Mouse (Mus musculus) left cerebral cortex, postnatal 25 days (tissue): ENCODE results near the gene Slc9a9. TPM values are rescaled to one million over a fixed set of nuclear protein-coding genes. Genes with fewer than 3 reads are reported as not detected.

Experiments
- DNase-seq, 2 experiments: peaks; one replicate each; pipeline ENCODE4 v3.0.0; 2022; ENCODE audit warnings: low spot score in 2 of 2, mixed read lengths in 1 of 2
- intact Hi-C: fragments of 180-260 bp; cut with DNase I; formaldehyde crosslinking; loops from one replicate; pipeline ENCODE4 v1.15.1; 2025
- total RNA-seq, 2 experiments: library from RNA; stranded (reverse); gene quantifications; 2 replicates each; pipeline ENCODE4 v1.2.3; 2021

The Slc9a9 gene
- total RNA-seq, 2 experiments from 2014 or later, result 17.9 to 24.0 TPM

DNA sequence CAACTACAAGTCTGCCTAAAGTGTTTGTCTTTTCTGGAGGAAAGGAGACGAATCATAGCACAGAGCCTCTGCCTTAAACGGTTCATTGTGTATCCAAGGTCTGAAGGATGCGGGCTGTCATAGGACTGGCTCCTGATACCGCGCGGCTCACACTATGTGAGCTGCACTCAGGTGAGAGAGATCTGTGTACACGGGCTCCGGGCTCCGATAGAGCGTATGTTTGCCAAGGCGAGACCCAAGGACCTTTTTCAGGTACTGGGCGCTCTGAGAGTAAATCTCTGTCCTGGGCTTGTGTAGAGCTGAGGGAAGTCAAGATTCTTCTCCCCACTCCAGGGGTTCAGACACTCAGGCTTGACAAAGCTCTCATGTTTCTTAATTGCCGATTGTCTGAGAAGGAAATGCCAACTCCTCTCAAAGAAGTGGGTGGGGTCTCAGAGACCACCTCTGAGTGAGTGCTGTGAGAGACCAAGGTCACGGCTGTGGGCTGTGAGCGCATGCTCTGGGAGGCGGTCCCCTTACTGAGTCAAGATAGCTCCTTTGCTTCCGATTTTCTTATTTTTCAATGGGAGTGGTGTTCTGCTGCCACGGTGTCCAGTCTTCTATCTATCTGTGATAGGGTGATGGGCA is 10.9 kb downstream of the Slc9a9 start:
- no peak for DNase-seq
- intact Hi-C loops, result no loop called here

DNA sequence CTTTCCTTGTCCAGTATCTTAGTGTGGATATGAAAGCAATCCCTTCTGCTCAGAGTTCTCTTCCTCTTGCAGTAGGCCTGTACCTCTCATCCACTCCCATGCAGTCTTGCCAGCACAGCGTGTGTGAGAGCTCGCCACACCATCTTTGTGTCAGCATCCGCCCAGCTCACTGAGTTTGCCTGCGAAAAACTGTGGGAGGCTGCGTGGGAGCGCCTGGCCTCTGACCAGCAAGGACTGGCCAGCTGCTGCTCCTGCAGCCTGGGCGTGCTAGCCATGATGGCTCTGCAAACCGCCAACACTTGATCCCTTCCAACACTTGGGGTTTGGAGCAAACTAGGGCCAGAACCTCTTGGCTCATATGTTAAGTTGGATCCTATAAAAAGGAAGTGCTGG is 11.4 kb downstream of the Slc9a9 start:
- intact Hi-C loops, result no loop called here
- peak in 1 of 2 experiments; percentile 87 for DNase-seq

DNA sequence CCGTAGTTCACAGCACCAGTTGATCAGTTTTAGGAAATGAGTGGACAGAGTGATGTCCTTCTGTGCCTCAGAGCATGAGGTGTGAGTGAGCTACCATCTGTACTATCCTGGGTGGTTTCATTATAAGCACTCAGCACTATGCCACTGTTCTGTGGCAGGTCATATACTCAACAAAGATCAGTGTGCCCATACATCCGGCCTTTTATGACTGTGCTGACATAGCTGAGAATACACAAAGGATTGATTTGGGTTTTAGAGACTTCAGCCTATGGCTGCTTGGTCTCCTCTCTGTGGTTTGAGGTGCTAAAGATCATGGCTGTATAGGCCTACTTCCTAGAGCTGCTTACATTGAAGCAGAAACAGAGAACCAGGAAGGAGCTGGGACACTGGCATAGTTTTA is 12.6 kb downstream of the Slc9a9 start:
- no peak for DNase-seq
- intact Hi-C loops, result no loop called here

DNA sequence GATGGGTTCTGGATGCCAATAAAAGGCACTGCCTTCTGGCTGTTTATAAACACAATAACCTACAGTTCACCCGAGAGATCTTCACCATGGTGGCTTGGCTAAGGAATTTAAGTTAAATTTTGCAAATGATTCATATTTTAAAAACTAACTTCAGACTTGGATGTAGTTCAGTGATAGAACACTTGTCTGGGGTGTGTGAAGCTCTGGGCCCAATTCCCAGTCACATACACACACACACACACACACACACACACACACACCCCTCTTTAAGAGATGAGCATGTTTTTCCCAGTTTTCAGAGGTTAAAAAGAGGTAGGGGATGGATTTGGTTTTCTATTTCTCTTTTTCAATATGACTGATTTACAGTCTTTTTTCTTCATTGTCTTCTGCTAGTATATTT is 15.9 kb downstream of the Slc9a9 start:
- peak in 1 of 2 experiments; percentile 45 for DNase-seq
- intact Hi-C loops, result no loop called here

DNA sequence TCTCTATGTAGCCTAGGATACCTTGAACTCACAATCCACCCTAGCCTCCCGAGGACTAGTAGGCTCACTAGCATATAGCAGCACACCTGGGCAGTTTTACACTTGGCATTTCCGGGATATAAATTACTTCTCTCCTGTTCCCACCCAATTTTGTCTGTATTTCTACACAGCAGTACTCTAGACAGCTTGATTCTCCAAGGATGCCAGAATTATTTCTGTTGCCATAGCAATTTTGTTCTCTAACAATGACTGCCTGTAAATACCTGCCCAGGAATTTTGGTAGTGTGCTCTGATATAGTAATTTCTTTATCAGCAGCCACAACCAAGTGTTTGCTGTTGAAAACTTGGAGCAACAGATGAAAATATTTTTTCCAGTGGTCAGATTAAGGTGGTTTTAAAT is 16.7 kb downstream of the Slc9a9 start:
- DNase-seq, result no peak
- intact Hi-C loops, result no loop called here

DNA sequence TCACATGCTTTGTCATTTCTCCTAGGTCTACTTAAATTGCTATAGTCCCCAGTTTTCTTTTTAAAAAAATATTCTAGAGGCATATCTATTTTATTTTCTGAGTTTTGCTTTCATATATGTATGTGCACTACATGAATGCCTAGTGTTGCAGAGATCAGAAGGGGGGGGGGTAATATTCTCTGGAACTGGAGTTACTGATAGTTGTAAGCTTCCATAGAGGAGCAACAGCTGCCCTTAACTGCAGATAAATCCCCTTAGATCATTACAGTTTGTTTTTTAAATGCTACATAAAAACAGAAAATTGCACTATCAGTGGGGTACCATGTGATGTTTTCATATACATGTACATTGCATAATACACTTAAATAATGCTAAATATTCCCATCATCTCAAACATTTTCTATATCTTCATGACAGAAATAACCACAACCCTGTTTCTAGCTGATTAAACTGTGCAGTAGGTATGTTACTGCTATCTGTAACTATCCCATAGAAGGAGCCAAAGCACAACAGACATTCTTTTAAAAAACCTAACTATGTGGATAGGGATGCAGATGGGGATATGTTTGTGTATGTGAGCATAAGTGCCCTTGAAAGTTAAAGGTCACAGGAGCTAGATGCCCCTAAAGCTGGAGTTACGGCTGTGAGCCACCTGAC is 17.6 kb downstream of the Slc9a9 start:
- intact Hi-C loops, result no loop called here
- DNase-seq, result no peak

DNA sequence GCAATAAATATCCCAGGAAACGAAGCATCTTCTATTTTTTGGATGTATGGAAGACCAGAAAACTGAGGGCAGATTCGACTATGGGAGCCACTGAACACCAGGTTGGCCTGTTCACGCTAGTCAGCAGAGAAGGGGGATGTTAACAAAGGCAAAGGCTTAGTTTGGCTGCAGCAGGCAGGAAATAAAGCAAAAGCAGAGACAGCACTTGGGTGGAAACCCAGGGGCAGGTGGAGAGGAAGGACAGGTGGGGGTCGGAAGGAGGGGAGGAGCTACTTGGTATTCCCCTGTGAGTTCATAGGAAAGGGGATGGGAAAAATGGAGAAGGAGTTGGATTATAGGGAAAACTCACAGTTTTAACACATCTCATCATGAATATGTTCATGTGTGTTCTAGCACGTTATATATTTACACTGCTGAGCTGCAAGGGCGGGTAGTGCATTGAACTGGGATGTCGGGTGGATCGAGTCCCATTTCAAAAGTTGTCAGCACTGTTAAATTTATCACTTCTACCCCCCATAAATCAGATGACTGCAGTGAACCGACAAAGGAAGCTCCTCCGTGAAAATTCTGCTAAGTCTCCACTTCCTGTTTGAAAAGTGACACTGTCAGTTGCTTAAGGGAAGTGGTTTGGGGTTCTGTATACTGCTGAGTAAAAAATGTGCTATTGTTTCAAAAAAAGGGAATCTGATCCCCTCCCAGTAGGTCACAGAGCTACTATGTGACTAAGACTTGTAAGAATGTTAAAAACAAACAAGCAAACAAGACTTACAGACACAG is 21.8 kb downstream of the Slc9a9 start:
- DNase-seq, result no peak
- intact Hi-C loops, result no loop called here

GRCm38 (mm10) chr9:94692122-94692521 is 22.4 kb downstream of the Slc9a9 start:
- no peak for DNase-seq
- intact Hi-C loops, result no loop called here

DNA sequence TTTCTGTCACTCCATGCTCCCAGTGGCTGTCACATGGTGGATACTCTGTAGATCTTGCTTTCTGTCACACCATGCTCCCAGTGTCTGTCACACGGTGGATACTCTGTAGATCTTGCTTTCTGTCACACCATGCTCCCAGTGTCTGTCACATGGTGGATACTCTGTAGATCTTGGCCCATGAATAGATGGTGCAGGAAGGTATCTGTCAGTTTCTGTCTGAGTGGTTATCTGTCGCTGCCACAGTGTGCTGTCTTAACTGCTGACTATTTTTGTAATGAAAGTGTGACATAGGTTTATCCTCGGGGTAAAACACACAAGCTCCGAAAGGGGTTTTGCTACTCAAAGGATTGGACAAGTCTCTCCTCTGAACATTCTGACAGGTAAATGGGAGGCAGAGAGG is 24.5 kb downstream of the Slc9a9 start:
- no peak for DNase-seq
- intact Hi-C loops, result no loop called here

GRCm38 (mm10) chr9:94694983-94695382 is 25.3 kb downstream of the Slc9a9 start:
- intact Hi-C loops, result no loop called here
- no peak for DNase-seq

GRCm38 (mm10) chr9:94696539-94697079 is 26.9 kb downstream of the Slc9a9 start:
- intact Hi-C loops, result no loop called here
- DNase-seq, result no peak

GRCm38 (mm10) chr9:94698175-94698574 is 28.5 kb downstream of the Slc9a9 start:
- intact Hi-C loops, result no loop called here
- DNase-seq, result no peak

- DNase-seq, result peak; percentile 57 to 72
- intact Hi-C loops, result no loop called here
Measured at GRCm38 (mm10) chr9:94700549-94700948, 30.8 kb downstream of the Slc9a9 start.

DNA sequence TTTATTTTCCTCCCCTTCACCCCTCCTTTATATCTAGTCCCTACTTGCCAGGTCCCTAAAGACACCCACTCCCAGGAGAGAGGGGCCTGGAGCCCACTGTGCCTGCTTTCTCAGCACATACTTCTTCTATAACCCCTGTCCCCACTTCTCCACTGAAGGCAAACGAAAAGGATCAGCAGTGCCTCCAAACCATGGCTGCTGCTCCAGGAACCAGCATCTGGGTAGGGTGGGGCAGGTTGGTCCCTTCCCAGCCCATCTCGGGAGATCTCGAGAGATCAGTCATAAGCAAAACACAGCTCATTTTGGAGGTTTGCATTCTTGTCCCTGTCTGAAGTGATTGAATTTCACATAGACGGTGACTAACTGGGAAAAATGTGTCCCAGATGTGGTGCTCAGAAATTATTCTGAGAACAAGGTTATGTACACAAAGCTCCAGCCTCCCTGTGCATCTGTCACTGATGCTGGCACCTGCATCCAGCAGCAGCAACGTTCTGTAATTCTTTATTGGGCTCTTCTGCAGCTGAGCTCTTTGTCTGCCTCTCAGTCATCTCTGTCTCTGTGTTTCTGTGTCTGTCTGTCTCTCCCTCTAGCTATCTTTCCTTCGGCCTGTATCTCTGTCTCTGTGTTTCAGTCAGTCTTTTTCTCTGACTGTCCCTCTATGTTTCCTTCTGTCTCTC is 31.6 kb downstream of the Slc9a9 start:
- no peak for DNase-seq
- intact Hi-C loops, result no loop called here

DNA sequence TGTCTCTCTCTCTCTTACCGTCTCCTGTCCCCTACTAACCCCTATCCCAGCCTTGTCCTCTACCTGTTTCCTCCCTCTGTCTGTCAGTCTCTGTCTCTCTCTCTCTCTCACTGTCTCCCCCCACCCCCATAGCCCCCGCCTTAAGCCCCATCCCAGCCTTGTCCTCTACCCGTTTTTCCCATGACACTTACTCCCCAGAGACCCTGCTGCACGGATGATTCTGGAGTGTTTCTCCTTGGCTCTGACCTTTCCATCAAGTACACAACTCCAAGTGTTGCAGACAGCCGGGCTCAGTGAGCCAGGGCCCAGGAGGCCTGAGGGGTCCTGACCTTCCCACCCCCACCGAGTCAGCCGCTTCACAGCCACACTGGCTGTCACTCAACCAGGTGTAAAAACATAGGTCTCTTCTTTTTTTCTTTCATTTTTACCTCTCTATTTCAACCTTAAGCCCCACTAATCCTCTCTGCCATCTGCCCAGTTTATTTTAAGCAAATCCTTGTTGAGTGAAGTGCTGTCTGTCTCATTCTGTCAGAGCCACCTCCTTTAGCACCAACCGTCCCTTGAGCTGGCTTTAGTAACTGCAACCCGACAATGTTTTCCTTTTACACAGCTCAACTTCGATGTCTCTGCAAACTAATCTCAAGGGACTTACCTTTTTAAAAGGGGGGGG is 32.4 kb downstream of the Slc9a9 start:
- DNase-seq, result peak in 1 of 2 experiments; percentile 18
- intact Hi-C loops, result no loop called here

GRCm38 (mm10) chr9:94704986-94705757 is 35.5 kb downstream of the Slc9a9 start:
- intact Hi-C loops, result no loop called here
- DNase-seq, result peak in 1 of 2 experiments; percentile 29

DNA sequence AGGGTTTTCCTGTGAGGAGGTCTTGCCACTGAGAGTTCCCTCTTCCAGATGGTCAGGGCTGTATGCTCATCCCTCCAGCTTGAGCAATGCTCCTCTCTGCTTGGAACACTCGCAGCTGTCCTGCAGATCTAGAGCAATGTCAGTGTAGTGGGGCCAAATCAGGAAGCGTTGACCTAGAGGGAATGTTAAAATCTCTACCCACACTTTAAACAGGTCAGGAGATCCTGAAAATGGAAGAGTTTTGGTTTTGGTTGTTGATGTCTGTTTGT is 36.0 kb downstream of the Slc9a9 start:
- intact Hi-C loops, result no loop called here
- DNase-seq, result no peak

DNA sequence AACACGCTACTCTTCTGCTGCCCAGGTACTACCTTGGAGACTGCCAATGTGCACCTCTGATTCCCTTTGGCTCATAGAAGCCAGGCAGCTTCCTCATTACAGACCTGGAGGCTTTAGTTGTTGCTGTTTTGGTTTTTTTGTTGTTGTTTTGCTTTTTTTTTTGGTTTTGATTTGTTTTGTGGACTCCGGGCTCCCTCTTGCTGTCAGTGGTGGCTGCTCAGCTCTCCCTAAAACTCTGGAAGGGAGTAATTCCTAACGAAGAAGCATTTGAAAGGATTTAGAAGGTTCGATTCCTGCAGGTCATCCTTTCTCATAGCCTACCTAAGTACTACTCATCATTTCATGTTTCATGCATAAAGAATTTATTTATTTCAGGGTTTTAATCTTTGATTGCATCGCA is 42.4 kb downstream of the Slc9a9 start:
- intact Hi-C loops, result no loop called here

GRCm38 (mm10) chr9:94716695-94717094 is 47.0 kb downstream of the Slc9a9 start:
- DNase-seq, result no peak
- intact Hi-C loops, result no loop called here

More for the DNA sequence above, 42.4 kb downstream of the Slc9a9 start:
- no peak for DNase-seq
